Mouse (Mus musculus) kidney, postnatal 14 days (tissue): ENCODE measurements around the gene Gnb4.
A peak's percentile ranks its signal among the peaks of the same experiment; 100 is the strongest.

Source experiments
- DNase-seq: peaks from one replicate; pipeline ENCODE4 v3.0.0; 2022; ENCODE audit warnings: mixed read lengths

Gene Gnb4

GRCm38 (mm10) chr3:32616331-32617052 is at the start of gene Gnb4:
Gene Gnb4 (minus strand): TSS chr3:32616585.
- DNase-seq: peak; percentile 64

GRCm38 (mm10) chr3:32661556-32661930 is 45.2 kb upstream of the Gnb4 start:
- no peak for DNase-seq

GRCm38 (mm10) chr3:32660831-32661555 is 44.6 kb upstream of the Gnb4 start:
- DNase-seq: no peak

- DNase-seq: no peak
These were observed 43.9 kb upstream of the Gnb4 start for GRCm38 (mm10) chr3:32660276-32660675.

- DNase-seq: no peak
These were observed 43.1 kb upstream of the Gnb4 start for GRCm38 (mm10) chr3:32659506-32659905.

GRCm38 (mm10) chr3:32658821-32659220 is 42.4 kb upstream of the Gnb4 start:
- no peak for DNase-seq

GRCm38 (mm10) chr3:32658401-32658800 is 42.0 kb upstream of the Gnb4 start:
- DNase-seq: no peak

GRCm38 (mm10) chr3:32656398-32656994 is 40.1 kb upstream of the Gnb4 start:
- no peak for DNase-seq

- no peak for DNase-seq
These were observed 39.6 kb upstream of the Gnb4 start for GRCm38 (mm10) chr3:32655994-32656393.

- DNase-seq: no peak
These were observed 36.4 kb upstream of the Gnb4 start for GRCm38 (mm10) chr3:32652739-32653138.

- no peak for DNase-seq
These were observed 32.9 kb upstream of the Gnb4 start for GRCm38 (mm10) chr3:32649284-32649683.

GRCm38 (mm10) chr3:32646918-32647317 is 30.5 kb upstream of the Gnb4 start:
- DNase-seq: no peak

- no peak for DNase-seq
These were observed 28.4 kb upstream of the Gnb4 start for GRCm38 (mm10) chr3:32644751-32645150.

GRCm38 (mm10) chr3:32642116-32642515 is 25.7 kb upstream of the Gnb4 start:
- no peak for DNase-seq

GRCm38 (mm10) chr3:32638240-32638639 is 21.9 kb upstream of the Gnb4 start:
- peak; percentile 68 for DNase-seq

GRCm38 (mm10) chr3:32632760-32633264 is 16.4 kb upstream of the Gnb4 start:
- DNase-seq: no peak

GRCm38 (mm10) chr3:32630210-32630609 is 13.8 kb upstream of the Gnb4 start:
- no peak for DNase-seq

GRCm38 (mm10) chr3:32628141-32628540 is 11.8 kb upstream of the Gnb4 start:
- peak; percentile 20 for DNase-seq

- DNase-seq: no peak
These were observed 5.7 kb upstream of the Gnb4 start for GRCm38 (mm10) chr3:32622106-32622505.

- DNase-seq: no peak
These were observed 5.3 kb upstream of the Gnb4 start for GRCm38 (mm10) chr3:32621658-32622057.

- DNase-seq: no peak
These were observed 763 bp upstream of the Gnb4 start for GRCm38 (mm10) chr3:32617053-32617642.

- DNase-seq: no peak
These were observed 417 bp downstream of the Gnb4 start for GRCm38 (mm10) chr3:32616006-32616330.

GRCm38 (mm10) chr3:32615376-32615775 is 1.0 kb downstream of the Gnb4 start:
- DNase-seq: no peak

- no peak for DNase-seq
These were observed 1.6 kb downstream of the Gnb4 start for GRCm38 (mm10) chr3:32614786-32615185.
